Mouse (Mus musculus): Measurements from ENCODE around the gene Pde6d.

DNA sequence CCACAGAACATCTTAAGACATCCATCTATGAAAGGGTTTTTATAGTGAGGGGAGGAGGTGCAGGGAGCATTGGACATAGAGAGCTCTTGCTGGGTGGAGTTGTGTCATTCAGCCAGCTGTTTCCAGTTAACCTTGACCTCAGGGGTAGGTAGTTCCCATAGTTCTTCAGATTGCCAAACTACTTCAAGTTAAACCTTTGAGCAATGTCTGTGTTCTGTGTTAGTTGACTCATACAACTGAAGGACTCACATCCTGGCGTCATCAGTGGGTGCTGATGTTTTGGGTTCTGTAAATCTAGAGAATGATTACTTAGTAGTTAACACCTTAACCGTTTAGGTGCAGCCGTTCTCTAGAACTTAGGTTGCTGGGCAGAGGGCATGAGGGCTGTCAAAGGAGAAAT is 45.8 kb upstream of the Pde6d start:
- no peak for TF ChIP-seq CTCF (IDR thresholded peaks at IDR 0.05; ENCODE audit: control insufficient read depth, insufficient read depth, insufficient replicate concordance, low read depth, low read length)
- no peak for TF ChIP-seq POLR2A (IDR thresholded peaks at IDR 0.05; ENCODE audit: control insufficient read depth, low read depth, low read length)
